Mouse (Mus musculus) forebrain, embryonic 16.5 days (tissue): ENCODE measurements at regions not wholly inside any gene's neighbourhood (a gene's known extent, or its start where the extent isn't known, plus 50 kb on each side); places are given as distances from the start of the nearest gene placed in this dataset.
A peak's percentile ranks its signal among the peaks of the same experiment; 100 is the strongest.

Source experiments
- ATAC-seq: fragments of 200-750 bp; cut with Nextera tagmentation; 2 replicates; pipeline ENCODE4 v1.8.0; 2017; ENCODE audit warnings: mild to moderate bottlenecking, moderate library complexity
- H3K27ac ChIP-seq: fragments of 300-500 bp; sonication (generic); 2 replicates; pipeline ENCODE4 v1.5.1; 2014; ENCODE audit warnings: low read length, control low read depth
- H3K27me3 ChIP-seq: fragments of 300-500 bp; sonication (generic); replicated peaks from 2 replicates; pipeline ENCODE4 v1.6.1; 2014; ENCODE audit warnings: low read length; ENCODE audit not compliant: control insufficient read depth, insufficient read depth
- H3K36me3 ChIP-seq: fragments of 300-500 bp; sonication (generic); 2 replicates; pipeline ENCODE4 v1.6.1; 2014; ENCODE audit not compliant: control insufficient read depth, insufficient read depth
- H3K4me1 ChIP-seq: fragments of 300-500 bp; sonication (generic); replicated peaks from 2 replicates; pipeline ENCODE4 v1.6.1; 2014; ENCODE audit warnings: low read length; ENCODE audit not compliant: control insufficient read depth, insufficient read depth
- H3K4me2 ChIP-seq: fragments of 300-500 bp; sonication (generic); 2 replicates; pipeline ENCODE4 v1.6.1; 2014; ENCODE audit warnings: mild to moderate bottlenecking, low read length, control low read depth
- H3K4me3 ChIP-seq: fragments of 300-500 bp; sonication (generic); replicated peaks from 2 replicates; pipeline ENCODE4 v1.5.1; 2014; ENCODE audit warnings: mild to moderate bottlenecking, low read length, control low read depth
- H3K9ac ChIP-seq: fragments of 300-500 bp; sonication (generic); replicated peaks from 2 replicates; pipeline ENCODE4 v1.6.1; 2014; ENCODE audit warnings: low read depth, low read length, control low read depth
- H3K9me3 ChIP-seq: fragments of 300-500 bp; sonication (generic); 2 replicates; pipeline ENCODE4 v1.6.1; 2016; ENCODE audit warnings: low read length; ENCODE audit not compliant: control insufficient read depth
- WGBS: fragments of 180-500 bp; shearing (Covaris S2); extraction: QIAGEN DNeasy Blood & Tissue Kit; methylation state at CpG from one replicate; pipeline ENCODE4 v1.1.7; 2014; 5-methylcytosine and 5-hydroxymethylcytosine counted together

GRCm38 (mm10) chr16:71889679-71890078, 418.4 kb upstream of the Robo1 start:
- no peak overlapping the region for H3K9ac ChIP-seq
- H3K4me1 ChIP-seq, result no peaks in the 10 kb centered on the region
- H3K27ac ChIP-seq, result no peak overlapping the region
- H3K36me3 ChIP-seq, result no peaks in the 10 kb centered on the region
- H3K4me2 ChIP-seq, result no peak overlapping the region
- no peaks in the 10 kb centered on the region for H3K27me3 ChIP-seq
- ATAC-seq, result no peak
- H3K9me3 ChIP-seq, result no peaks in the 10 kb centered on the region
- H3K4me3 ChIP-seq, result no peak overlapping the region
- WGBS, result 70% methylated on average over 2 of the region's 2 CpGs

GRCm38 (mm10) chr16:71923111-71923510, 385.0 kb upstream of the Robo1 start:
- Histone ChIP-seq H3K27ac (no peak overlapping the region), H3K4me1 (no peaks in the 10 kb centered on the region), H3K4me3 (no peak overlapping the region), H3K9ac (no peak overlapping the region), H3K36me3 (no peaks in the 10 kb centered on the region), H3K4me2 (no peak overlapping the region), H3K27me3 (no peaks in the 10 kb centered on the region), H3K9me3 (no peaks in the 10 kb centered on the region)
- ATAC-seq, result no peak
- WGBS, result 94% methylated on average over 13 of the region's 13 CpGs

GRCm38 (mm10) chr16:71944165-71944564, 363.9 kb upstream of the Robo1 start:
- Histone ChIP-seq H3K9me3 (no peaks in the 10 kb centered on the region), H3K4me3 (no peak overlapping the region), H3K36me3 (no peaks in the 10 kb centered on the region), H3K27me3 (no peaks in the 10 kb centered on the region), H3K9ac (no peak overlapping the region), H3K4me1 (no peaks in the 10 kb centered on the region), H3K27ac (no peak overlapping the region), H3K4me2 (no peak overlapping the region)
- 71% methylated on average over 2 of the region's 2 CpGs for WGBS
- no peak for ATAC-seq

- Histone ChIP-seq H3K36me3 (no peaks in the 10 kb centered on the region), H3K9ac (no peak overlapping the region), H3K27me3 (no peaks in the 10 kb centered on the region), H3K4me2 (no peak overlapping the region), H3K27ac (no peak overlapping the region), H3K4me3 (no peak overlapping the region), H3K4me1 (no peaks in the 10 kb centered on the region), H3K9me3 (no peaks in the 10 kb centered on the region)
- no peak for ATAC-seq
- 89% methylated on average over 2 of the region's 2 CpGs for WGBS
Measured at GRCm38 (mm10) chr16:71944846-71945245, 363.3 kb upstream of the Robo1 start.

- H3K4me3 ChIP-seq, result no peak overlapping the region
- no peak overlapping the region for H3K27ac ChIP-seq
- 81% methylated on average over 2 of the region's 2 CpGs for WGBS
- H3K4me2 ChIP-seq, result no peak overlapping the region
- no peaks in the 10 kb centered on the region for H3K9me3 ChIP-seq
- no peaks in the 10 kb centered on the region for H3K36me3 ChIP-seq
- H3K27me3 ChIP-seq, result no peaks in the 10 kb centered on the region
- no peak for ATAC-seq
- no peaks in the 10 kb centered on the region for H3K4me1 ChIP-seq
- no peak overlapping the region for H3K9ac ChIP-seq
Measured at GRCm38 (mm10) chr16:71952879-71953406, 355.2 kb upstream of the Robo1 start.

- Histone ChIP-seq H3K4me1 (no peaks in the 10 kb centered on the region), H3K9ac (no peak overlapping the region), H3K27ac (no peak overlapping the region), H3K9me3 (no peaks in the 10 kb centered on the region), H3K4me3 (no peak overlapping the region), H3K36me3 (no peaks in the 10 kb centered on the region), H3K4me2 (no peak overlapping the region), H3K27me3 (no peaks in the 10 kb centered on the region)
- ATAC-seq, result no peak
Measured at GRCm38 (mm10) chr16:71963579-71963978, 344.5 kb upstream of the Robo1 start.

- H3K4me3 ChIP-seq, result no peak overlapping the region
- H3K4me2 ChIP-seq, result no peak overlapping the region
- no peak for ATAC-seq
- no peaks in the 10 kb centered on the region for H3K27me3 ChIP-seq
- no peaks in the 10 kb centered on the region for H3K36me3 ChIP-seq
- H3K4me1 ChIP-seq, result no peaks in the 10 kb centered on the region
- no peaks in the 10 kb centered on the region for H3K9me3 ChIP-seq
- no peak overlapping the region for H3K9ac ChIP-seq
- no peak overlapping the region for H3K27ac ChIP-seq
- WGBS, result 62% methylated on average over 2 of the region's 2 CpGs
Measured at GRCm38 (mm10) chr16:71973811-71974210, 334.3 kb upstream of the Robo1 start.

GRCm38 (mm10) chr16:71997634-71998278, 310.4 kb upstream of the Robo1 start:
- Histone ChIP-seq H3K4me3 (no peak overlapping the region), H3K27me3 (no peaks in the 10 kb centered on the region), H3K9ac (no peak overlapping the region), H3K27ac (peak overlapping the region; percentile 67; the same call in 1 of the 2 replicates), H3K4me2 (no peak overlapping the region; the same call in 1 of the 2 replicates), H3K9me3 (no peaks in the 10 kb centered on the region), H3K36me3 (no peaks in the 10 kb centered on the region), H3K4me1 (0 out of 2 replicates have a peak, but pooled peaks cover 5% of the 10 kb centered on the region)
- peak; percentile 99 for ATAC-seq
- WGBS, result 30% methylated on average over 3 of the region's 3 CpGs

- peak overlapping the region; percentile 69 for H3K9ac ChIP-seq
- H3K36me3 ChIP-seq, result no peaks in the 10 kb centered on the region
- no peaks in the 10 kb centered on the region for H3K27me3 ChIP-seq
- H3K4me1 ChIP-seq, result peaks cover 8% of the 10 kb centered on the region
- ATAC-seq, result peak; percentile 91
- peak overlapping the region; percentile 54 for H3K4me3 ChIP-seq
- no peaks in the 10 kb centered on the region for H3K9me3 ChIP-seq
- WGBS, result 1% methylated on average over 27 of the region's 27 CpGs
- H3K27ac ChIP-seq, result peak overlapping the region; percentile 56
- peak overlapping the region; percentile 66 for H3K4me2 ChIP-seq
Measured at GRCm38 (mm10) chr16:72027404-72028215, 280.5 kb upstream of the Robo1 start.
